19 mouse cellular contexts compared by ENCODE assay signal in the genomic region with DNA sequence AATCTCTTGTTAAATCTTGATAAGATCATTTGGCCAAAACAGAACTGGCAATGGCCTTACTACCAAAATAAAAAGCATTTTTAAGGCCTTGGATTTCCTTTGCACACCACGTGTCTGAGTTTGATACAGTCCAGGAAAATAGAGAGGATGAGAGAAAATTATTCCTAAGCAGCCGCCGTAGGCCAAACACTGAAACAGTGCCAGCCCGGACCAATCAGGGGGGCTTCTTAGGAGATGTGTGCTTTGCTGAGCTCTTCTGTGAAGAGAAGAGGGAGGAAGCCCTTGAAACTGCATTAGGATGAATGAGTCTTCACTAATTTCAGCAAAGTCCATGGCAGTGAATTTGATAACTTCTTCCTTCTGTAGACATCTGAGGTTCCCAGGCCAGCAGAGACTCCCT.
A peak's percentile ranks its signal among the peaks of the same experiment; 100 is the strongest.
DNase-seq lines count a peak whose midpoint lies in the region; ATAC-seq and TF ChIP-seq lines count a peak whose summit lies in the region.
"Had no signal": no experiment of that assay in that cellular context is flagged by ENCODE, and none has a peak within 500 bp of the region (broad histone marks: within the 10 kb centered on the region; RNA-seq: fewer than 3 reads in every experiment).

No protein-coding gene starts in this region.

- WGBS in cerebellum, adult 2 months: 58% methylated on average over 4 of the region's 4 CpGs
- 56% methylated on average over 4 of the region's 4 CpGs for WGBS in hindbrain, postnatal 0 days
- 80% methylated on average over 4 of the region's 4 CpGs for WGBS in hindbrain, embryonic 13.5 days
- 67% methylated on average over 4 of the region's 4 CpGs for WGBS in midbrain, embryonic 14.5 days
- WGBS in midbrain, embryonic 10.5 days: 86% methylated on average over 4 of the region's 4 CpGs

- no peak overlapping the region for H3K27ac ChIP-seq in cerebellum, adult 2 months (ENCODE audit: insufficient read depth, low read length)
- no peak overlapping the region for H3K27ac ChIP-seq in hindbrain, postnatal 0 days
- no peak overlapping the region for H3K27ac ChIP-seq in hindbrain, embryonic 13.5 days
- no peak overlapping the region for H3K27ac ChIP-seq in midbrain, embryonic 14.5 days (replicated peaks; ENCODE audit: low read depth, low read length)
- H3K27ac ChIP-seq in midbrain, embryonic 10.5 days (replicated peaks): no peak overlapping the region
- H3K27ac ChIP-seq: embryonic facial prominence, embryonic 12.5 days; hindbrain, embryonic 10.5 days; kidney, embryonic 15.5 days; midbrain, embryonic 12.5 days had no signal

- no peaks in the 10 kb centered on the region for H3K36me3 ChIP-seq in hindbrain, postnatal 0 days (ENCODE audit: insufficient read depth, low read length)
- H3K36me3 ChIP-seq in hindbrain, embryonic 13.5 days: no peaks in the 10 kb centered on the region
- H3K36me3 ChIP-seq in midbrain, embryonic 14.5 days (ENCODE audit: control insufficient read depth, insufficient read depth, low read length): no peaks in the 10 kb centered on the region
- no peaks in the 10 kb centered on the region for H3K36me3 ChIP-seq in midbrain, embryonic 10.5 days
- H3K36me3 ChIP-seq: embryonic facial prominence, embryonic 12.5 days; hindbrain, embryonic 10.5 days; kidney, embryonic 15.5 days; midbrain, embryonic 12.5 days had no signal

- H3K4me2 ChIP-seq in hindbrain, postnatal 0 days (ENCODE audit: low read depth, low read length): no peak overlapping the region
- H3K4me2 ChIP-seq in hindbrain, embryonic 13.5 days: no peak overlapping the region
- H3K4me2 ChIP-seq in midbrain, embryonic 14.5 days (ENCODE audit: low read length): peak overlapping the region; percentile 42
- H3K4me2 ChIP-seq: embryonic facial prominence, embryonic 12.5 days; kidney, embryonic 15.5 days; midbrain, embryonic 12.5 days had no signal

- H3K9me3 ChIP-seq in hindbrain, postnatal 0 days (ENCODE audit: low read length): no peaks in the 10 kb centered on the region
- no peaks in the 10 kb centered on the region for H3K9me3 ChIP-seq in hindbrain, embryonic 13.5 days
- no peaks in the 10 kb centered on the region for H3K9me3 ChIP-seq in midbrain, embryonic 14.5 days (ENCODE audit: control insufficient read depth, low read length)
- no peaks in the 10 kb centered on the region for H3K9me3 ChIP-seq in midbrain, embryonic 10.5 days (replicated peaks)
- H3K9me3 ChIP-seq: embryonic facial prominence, embryonic 12.5 days; hindbrain, embryonic 10.5 days; kidney, embryonic 15.5 days; midbrain, embryonic 12.5 days had no signal

- no peak overlapping the region for H3K4me3 ChIP-seq in cerebellum, adult 2 months (replicated peaks; ENCODE audit: insufficient read depth, low read depth, low read length)
- H3K4me3 ChIP-seq in hindbrain, postnatal 0 days (ENCODE audit: low read length): no peak overlapping the region
- H3K4me3 ChIP-seq in hindbrain, embryonic 13.5 days: no peak overlapping the region
- no peak overlapping the region for H3K4me3 ChIP-seq in midbrain, embryonic 14.5 days (replicated peaks; ENCODE audit: low read depth, low read length)
- no peak overlapping the region for H3K4me3 ChIP-seq in midbrain, embryonic 10.5 days
- H3K4me3 ChIP-seq: embryonic facial prominence, embryonic 12.5 days; hindbrain, embryonic 10.5 days; kidney, embryonic 15.5 days; midbrain, embryonic 12.5 days had no signal

- H3K9ac ChIP-seq in hindbrain, postnatal 0 days (replicated peaks; ENCODE audit: low read length): no peak overlapping the region
- H3K9ac ChIP-seq in hindbrain, embryonic 13.5 days: no peak overlapping the region
- no peak overlapping the region for H3K9ac ChIP-seq in midbrain, embryonic 14.5 days (replicated peaks; ENCODE audit: low read length)
- H3K9ac ChIP-seq: embryonic facial prominence, embryonic 12.5 days; kidney, embryonic 15.5 days; midbrain, embryonic 12.5 days had no signal

- peaks cover 5% of the 10 kb centered on the region for H3K4me1 ChIP-seq in cerebellum, adult 2 months (ENCODE audit: control insufficient read depth, insufficient read depth, low read length)
- no peaks in the 10 kb centered on the region; the same call in 1 of the 2 replicates for H3K4me1 ChIP-seq in hindbrain, postnatal 0 days (ENCODE audit: insufficient read depth, low read length)
- H3K4me1 ChIP-seq in hindbrain, embryonic 13.5 days (replicated peaks): peaks cover 48% of the 10 kb centered on the region
- H3K4me1 ChIP-seq in midbrain, embryonic 14.5 days (ENCODE audit: control insufficient read depth, insufficient read depth, low read length): peaks cover 39% of the 10 kb centered on the region
- H3K4me1 ChIP-seq in midbrain, embryonic 10.5 days: peaks cover 23% of the 10 kb centered on the region

- peak; percentile 60 to 66 for DNase-seq in cerebellum, postnatal 10 days
- DNase-seq in cerebellum, adult 2 months: no peak
- peak; percentile 28 for DNase-seq in hindbrain, postnatal 0 days (ENCODE audit: low spot score)
- peak; percentile 53 for DNase-seq in midbrain, embryonic 14.5 days
- no peak for DNase-seq in midbrain, embryonic 10.5 days (ENCODE audit: low spot score)
- no peak for DNase-seq in frontal cortex, postnatal 25 days (ENCODE audit: low spot score in 2 of 2)
- DNase-seq in heart, adult 9 months (ENCODE audit: low spot score in 2 of 2): no peak
- DNase-seq: adrenal gland, postnatal 14 days; cerebellum, adult 9-10 months; gastrocnemius, postnatal 10 days; heart, adult 18-20 months; kidney, postnatal 36 days had no signal

- no peak for TF ChIP-seq CTCF in cerebellum, adult 2 months (IDR thresholded peaks at IDR 0.05; ENCODE audit: borderline replicate concordance, insufficient read depth, low read depth, low read length)
- TF ChIP-seq CTCF in hindbrain, postnatal 0 days (IDR thresholded peaks at IDR 0.05; ENCODE audit: low read depth): no peak

- no peak for ATAC-seq in hindbrain, postnatal 0 days
- ATAC-seq in hindbrain, embryonic 13.5 days (ENCODE audit: low FRiP score): no peak
- no peak for ATAC-seq in midbrain, embryonic 14.5 days (ENCODE audit: low FRiP score, low TSS enrichment)
- ATAC-seq: intestine, postnatal 0 days; lung, postnatal 0 days had no signal

- no peak for TF ChIP-seq POLR2A in cerebellum, adult 2 months (IDR thresholded peaks at IDR 0.05; ENCODE audit: borderline replicate concordance, insufficient read depth, low read length)

- no peaks in the 10 kb centered on the region for H3K27me3 ChIP-seq in cerebellum, adult 2 months (ENCODE audit: control insufficient read depth, insufficient read depth, low read length)
- H3K27me3 ChIP-seq in hindbrain, postnatal 0 days (ENCODE audit: insufficient read depth, low read length): no peaks in the 10 kb centered on the region
- H3K27me3 ChIP-seq in hindbrain, embryonic 13.5 days: no peaks in the 10 kb centered on the region
- no peaks in the 10 kb centered on the region for H3K27me3 ChIP-seq in midbrain, embryonic 14.5 days (ENCODE audit: control insufficient read depth, insufficient read depth, low read length)
- H3K27me3 ChIP-seq in midbrain, embryonic 10.5 days (ENCODE audit: low read depth, poor library complexity, severe bottlenecking): no peaks in the 10 kb centered on the region
- H3K27me3 ChIP-seq: embryonic facial prominence, embryonic 12.5 days; kidney, embryonic 15.5 days; midbrain, embryonic 12.5 days had no signal

Comparison
In these comparisons a context has a peak if more than half of its experiments do, and no peak if none do; other contexts are left out.
1. DNase-seq: peak in cerebellum, postnatal 10 days (2 of 2), hindbrain, postnatal 0 days (single experiment) and midbrain, embryonic 14.5 days (single experiment); none in cerebellum, adult 2 months (0 of 2), midbrain, embryonic 10.5 days (single experiment), frontal cortex, postnatal 25 days (0 of 2) and heart, adult 9 months (0 of 2).